Mouse (Mus musculus) small intestine, adult 2 months (tissue): ENCODE data around the gene Cox11. TPM values are rescaled to one million over a fixed set of nuclear protein-coding genes. Genes with fewer than 3 reads are reported as not detected.
A peak's percentile ranks its signal among the peaks of the same experiment; 100 is the strongest.

ENCODE experiments used
- H3K27ac ChIP-seq: fragments of 200-500 bp; 2 replicates; pipeline ENCODE4 v1.5.1; 2012; ENCODE audit warnings: low read depth, low read length, control low read depth, inconsistent platforms; ENCODE audit not compliant: insufficient read depth
- H3K27me3 ChIP-seq: fragments of 200-500 bp; 2 replicates; pipeline ENCODE4 v1.6.1; 2012; ENCODE audit warnings: mild to moderate bottlenecking, moderate library complexity, low read length, inconsistent platforms; ENCODE audit not compliant: control insufficient read depth, insufficient read depth
- H3K36me3 ChIP-seq: fragments of 200-500 bp; 2 replicates; pipeline ENCODE4 v1.6.1; 2012; ENCODE audit warnings: mild to moderate bottlenecking, low read length, control low read depth, inconsistent platforms; ENCODE audit not compliant: control insufficient read depth, insufficient read depth
- H3K4me1 ChIP-seq: fragments of 200-500 bp; 2 replicates; pipeline ENCODE4 v1.6.1; 2012; ENCODE audit warnings: low read length, inconsistent platforms, mixed read lengths; ENCODE audit not compliant: control insufficient read depth, insufficient read depth, insufficient read length
- H3K4me3 ChIP-seq: fragments of 200-500 bp; 2 replicates; pipeline ENCODE4 v1.5.1; 2012; ENCODE audit warnings: low read depth, mild to moderate bottlenecking, control low read depth, inconsistent platforms, low read length, moderate library complexity
- CTCF ChIP-seq: fragments of 200-500 bp; IDR thresholded peaks from 2 replicates; pipeline ENCODE4 v1.5.1; 2012; ENCODE audit warnings: low read depth, mild to moderate bottlenecking, control low read depth, inconsistent platforms, low read length, moderate library complexity, mixed read lengths; ENCODE audit not compliant: insufficient replicate concordance, insufficient read length; ENCODE audit errors: extremely low read depth
- POLR2A ChIP-seq: fragments of 200-500 bp; IDR thresholded peaks from 2 replicates; pipeline ENCODE4 v1.6.1; 2012; ENCODE audit warnings: low read depth, mild to moderate bottlenecking, control low read depth, inconsistent platforms, low read length, moderate library complexity
- WGBS: fragments of 180-500 bp; shearing (Covaris S2); methylation state at CpG from one replicate; pipeline ENCODE4 v1.1.7; 2018; 5-methylcytosine and 5-hydroxymethylcytosine counted together
- polyA plus RNA-seq: library from polyadenylated mRNA; depleted of rRNA; stranded (reverse); fragments of >200 nt; gene quantifications from 2 replicates; pipeline ENCODE4 v1.2.3, GENCODE M21; 2012

Cox11 gene
- polyA plus RNA-seq, 1 experiment = 30.2 TPM

DNA sequence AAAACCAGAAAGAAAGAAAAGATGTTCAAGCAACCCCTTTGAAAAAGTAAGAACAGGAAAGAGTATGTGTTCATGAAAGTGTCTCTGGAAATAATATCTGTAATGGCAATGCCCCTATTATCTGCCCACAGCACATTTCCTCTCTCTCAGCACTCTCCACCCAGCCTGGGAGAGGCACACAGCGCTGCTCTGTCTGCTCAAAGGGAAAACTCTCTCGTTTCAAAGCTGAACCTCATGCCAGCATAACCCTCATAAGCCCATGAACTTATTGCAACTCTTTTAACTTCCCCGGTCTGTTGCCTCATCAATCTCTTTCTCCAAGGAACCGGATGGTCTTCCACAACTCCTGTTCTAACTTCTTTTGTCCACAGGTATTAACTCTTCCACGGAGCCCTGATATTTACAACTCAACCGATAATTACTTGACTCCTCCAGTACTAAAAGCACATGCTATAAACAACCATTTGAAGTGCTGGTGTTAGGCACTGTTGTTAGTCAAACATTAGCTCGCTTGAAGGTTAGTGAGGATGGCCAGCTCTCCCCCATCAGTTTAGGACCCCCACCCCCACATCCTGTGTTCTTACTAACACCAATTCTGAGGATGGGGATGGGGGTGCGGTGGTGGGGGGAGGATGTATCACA lies 26.5 kb downstream of the Cox11 start:
- no peak overlapping the region for H3K4me3 ChIP-seq
- peaks cover 21% of the 10 kb centered on the region for H3K36me3 ChIP-seq
- H3K4me1 ChIP-seq = peaks cover 29% of the 10 kb centered on the region; the same call in 1 of the 2 replicates
- TF ChIP-seq POLR2A = no peak
- H3K27me3 ChIP-seq = no peaks in the 10 kb centered on the region
- H3K27ac ChIP-seq = peak overlapping the region; percentile 39; the same call in 1 of the 2 replicates
- 26% methylated on average over 8 of the region's 8 CpGs for WGBS

DNA sequence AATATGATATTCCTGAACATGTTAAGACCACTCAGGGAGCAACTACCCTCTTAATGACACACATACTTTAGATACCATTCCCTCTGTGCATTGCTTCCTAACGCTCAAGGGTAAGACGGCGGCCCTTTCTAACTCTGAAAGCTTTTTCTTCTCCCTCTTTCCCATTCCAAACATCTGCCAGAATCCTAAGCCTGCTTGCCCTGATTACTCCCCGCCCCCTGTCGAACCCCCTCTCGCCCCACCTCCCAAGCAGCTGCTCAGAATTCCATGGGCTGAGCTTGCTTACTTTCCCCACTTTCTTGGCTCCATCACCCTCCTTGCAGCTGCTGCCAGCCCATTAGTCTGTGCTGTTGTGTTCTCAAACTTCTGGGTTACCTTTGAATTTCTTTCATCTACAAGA lies 27.2 kb downstream of the Cox11 start:
- Histone ChIP-seq H3K4me3 (no peak overlapping the region), H3K4me1 (peaks cover 29% of the 10 kb centered on the region; the same call in 1 of the 2 replicates), H3K27me3 (no peaks in the 10 kb centered on the region), H3K27ac (0 out of 2 replicates have a peak overlapping the region, but pooled peaks have one; percentile 39), H3K36me3 (peaks cover 18% of the 10 kb centered on the region)
- TF ChIP-seq POLR2A = no peak
- TF ChIP-seq CTCF = no peak
- WGBS = 55% methylated on average over 6 of the region's 6 CpGs

- H3K4me3 ChIP-seq = no peak overlapping the region
- whole genome bisulfite sequencing = 28% methylated on average over 3 of the region's 3 CpGs
- H3K4me1 ChIP-seq = peaks cover 27% of the 10 kb centered on the region; the same call in 1 of the 2 replicates
- no peaks in the 10 kb centered on the region for H3K27me3 ChIP-seq
- H3K27ac ChIP-seq = peak overlapping the region; percentile 99
- TF ChIP-seq CTCF = no peak
- TF ChIP-seq POLR2A = no peak
- H3K36me3 ChIP-seq = peaks cover 14% of the 10 kb centered on the region
Observed at GRCm38 (mm10) chr11:90666144-90666757, 28.3 kb downstream of the Cox11 start.

GRCm38 (mm10) chr11:90666916-90667315 lies 28.9 kb downstream of the Cox11 start:
- Histone ChIP-seq H3K36me3 (peaks cover 8% of the 10 kb centered on the region; the same call in 1 of the 2 replicates), H3K27me3 (no peaks in the 10 kb centered on the region), H3K4me1 (peaks cover 27% of the 10 kb centered on the region; the same call in 1 of the 2 replicates), H3K4me3 (no peak overlapping the region), H3K27ac (peak overlapping the region; percentile 99)
- no peak for TF ChIP-seq POLR2A
- no peak for TF ChIP-seq CTCF
- 56% methylated on average over 4 of the region's 4 CpGs for WGBS

GRCm38 (mm10) chr11:90667325-90667724 lies 29.4 kb downstream of the Cox11 start:
- Histone ChIP-seq H3K4me1 (peaks cover 27% of the 10 kb centered on the region; the same call in 1 of the 2 replicates), H3K27me3 (no peaks in the 10 kb centered on the region), H3K36me3 (peaks cover 10% of the 10 kb centered on the region), H3K4me3 (no peak overlapping the region), H3K27ac (no peak overlapping the region)
- WGBS = 66% methylated on average over 6 of the region's 6 CpGs
- TF ChIP-seq POLR2A = no peak
- no peak for TF ChIP-seq CTCF

- Histone ChIP-seq H3K36me3 (peaks cover 23% of the 10 kb centered on the region), H3K4me1 (no peaks in the 10 kb centered on the region), H3K27ac (no peak overlapping the region), H3K4me3 (no peak overlapping the region), H3K27me3 (no peaks in the 10 kb centered on the region)
- WGBS = 69% methylated on average over 5 of the region's 5 CpGs
- TF ChIP-seq CTCF = no peak
- TF ChIP-seq POLR2A = no peak
Observed at GRCm38 (mm10) chr11:90675479-90676110, 37.6 kb downstream of the Cox11 start.

DNA sequence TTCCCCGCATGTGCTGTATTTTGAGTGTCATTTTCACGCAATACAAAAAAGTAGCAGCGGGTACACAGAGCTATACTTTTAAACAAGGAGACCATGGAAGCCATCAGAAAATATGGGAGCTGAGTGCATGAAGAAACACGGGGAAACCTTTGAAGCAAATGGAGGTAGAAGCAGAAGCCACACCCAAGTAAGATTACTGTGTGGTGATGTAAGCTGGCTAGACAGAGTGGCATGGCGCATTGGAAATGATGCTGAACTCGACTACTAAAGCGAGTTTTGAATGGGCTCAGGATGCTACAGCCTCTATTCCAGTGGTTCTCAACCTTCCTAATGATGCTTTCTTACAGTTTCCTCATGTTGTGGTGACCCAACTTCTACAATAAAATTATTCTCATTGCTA lies 39.1 kb downstream of the Cox11 start:
- TF ChIP-seq CTCF = no peak
- TF ChIP-seq POLR2A = no peak
- 86% methylated on average over 7 of the region's 7 CpGs for WGBS
- Histone ChIP-seq H3K36me3 (peaks cover 29% of the 10 kb centered on the region), H3K4me1 (no peaks in the 10 kb centered on the region), H3K4me3 (no peak overlapping the region), H3K27me3 (no peaks in the 10 kb centered on the region), H3K27ac (no peak overlapping the region)
